11 mouse cellular contexts compared by ENCODE assay signal in genomic region chr4:98317149-98317548, GRCm38 (mm10).
"Had no signal": no experiment of that assay in that cellular context is flagged by ENCODE, and none has a peak within 500 bp of the region (broad histone marks: within the 10 kb centered on the region; RNA-seq: fewer than 3 reads in every experiment).

No protein-coding gene starts in this region.

- DNase-seq: gastrocnemius, postnatal 10 days; gastrocnemius, postnatal 25 days; heart, adult 18-20 months; heart, postnatal 10 days; heart, postnatal 4 days; kidney, adult 18-20 months; kidney, adult 8-10 months; kidney, postnatal 10 days; kidney, postnatal 25 days; kidney, postnatal 4 days; left cerebral cortex, postnatal 4 days had no signal
